Mouse (Mus musculus) embryonic facial prominence, embryonic 13.5 days (tissue): ENCODE data around the gene Cd4. TPM values are rescaled to one million over a fixed set of nuclear protein-coding genes. Genes with fewer than 3 reads are reported as not detected.
"Not testable (repeated sequence)": the region's sequence is repeated elsewhere in the genome, so short reads cannot be mapped to it uniquely, and the experiment has no call there.

Experiments
- ATAC-seq: fragments of 200-750 bp; cut with Nextera tagmentation; 2 replicates; pipeline ENCODE4 v1.8.0; 2017; ENCODE audit warnings: low read depth; ENCODE audit not compliant: insufficient number of reproducible peaks, insufficient read depth, low FRiP score, low TSS enrichment
- H3K27ac ChIP-seq: fragments of 300-500 bp; sonication (generic); 2 replicates; pipeline ENCODE4 v1.5.1; 2015; ENCODE audit warnings: moderate library complexity, mild to moderate bottlenecking, inconsistent platforms
- H3K27me3 ChIP-seq: fragments of 300-500 bp; sonication (generic); 2 replicates; pipeline ENCODE4 v1.6.1; 2015; ENCODE audit warnings: mild to moderate bottlenecking, inconsistent platforms
- H3K36me3 ChIP-seq: fragments of 300-500 bp; sonication (generic); 2 replicates; pipeline ENCODE4 v1.6.1; 2015; ENCODE audit warnings: mild to moderate bottlenecking, inconsistent platforms
- H3K4me1 ChIP-seq: fragments of 300-500 bp; sonication (generic); 2 replicates; pipeline ENCODE4 v1.6.1; 2015; ENCODE audit warnings: inconsistent platforms
- H3K4me2 ChIP-seq: fragments of 300-500 bp; sonication (generic); 2 replicates; pipeline ENCODE4 v1.6.1; 2015; ENCODE audit warnings: moderate library complexity, mild to moderate bottlenecking, inconsistent platforms
- H3K4me3 ChIP-seq: fragments of 300-500 bp; sonication (generic); 2 replicates; pipeline ENCODE4 v1.5.1; 2015; ENCODE audit warnings: mild to moderate bottlenecking, inconsistent platforms
- H3K9ac ChIP-seq: fragments of 300-500 bp; sonication (generic); 2 replicates; pipeline ENCODE4 v1.6.1; 2015; ENCODE audit warnings: mild to moderate bottlenecking, inconsistent platforms
- H3K9me3 ChIP-seq: fragments of 300-500 bp; sonication (generic); 2 replicates; pipeline ENCODE4 v1.6.1; 2016; ENCODE audit warnings: inconsistent platforms
- WGBS: fragments of 180-500 bp; shearing (Covaris S2); methylation state at CpG from one replicate; pipeline ENCODE4 v1.1.7; 2015; ENCODE audit warnings: mixed read lengths; 5-methylcytosine and 5-hydroxymethylcytosine counted together
- polyA plus RNA-seq: library from polyadenylated mRNA; unstranded; fragments of >200 nt; fragmentation: Nextera tagmentation; extraction: Ambion mirVana; gene quantifications from 2 replicates; pipeline ENCODE4 v1.2.1, GENCODE M21; 2015

Cd4 gene
- polyA plus RNA-seq, 1 experiment from 2014 or later = 0.37 TPM

DNA sequence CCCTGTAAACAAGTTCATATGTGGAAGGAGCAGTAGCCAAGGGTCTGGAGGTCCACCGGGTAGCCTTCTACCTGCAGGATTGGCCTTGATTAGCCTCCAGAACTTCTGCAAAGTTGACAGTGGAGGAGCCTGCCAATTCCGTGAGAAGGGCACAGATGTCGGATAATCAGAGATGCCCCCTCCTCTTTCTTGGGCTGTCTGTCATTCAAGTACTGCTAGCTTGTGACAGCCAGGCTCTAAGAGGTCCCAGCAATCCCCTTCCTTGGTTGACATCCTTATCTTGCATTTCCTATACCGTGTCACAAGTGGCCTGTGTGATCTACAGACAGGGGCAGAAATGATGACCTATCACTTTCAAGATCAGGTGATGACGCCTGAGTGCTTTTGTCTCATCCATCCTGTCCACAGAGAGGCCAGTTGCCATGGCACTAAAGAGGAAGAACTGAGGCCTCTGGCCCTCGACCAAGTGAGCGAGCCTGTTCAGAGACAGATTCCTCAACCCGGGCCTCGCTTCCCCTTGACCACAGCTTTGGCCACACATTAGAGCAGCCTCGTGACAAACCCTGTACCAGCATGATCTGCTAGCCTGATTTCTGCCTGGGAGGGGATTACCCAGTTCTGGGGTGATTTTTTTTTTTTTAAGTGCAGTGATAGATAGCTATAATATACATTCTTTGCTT lies 12.9 kb upstream of the Cd4 start:
- no peaks in the 10 kb centered on the region for H3K27me3 ChIP-seq
- H3K4me2 ChIP-seq = no peak overlapping the region
- H3K9ac ChIP-seq = no peak overlapping the region
- WGBS = 66% methylated on average over 10 of the region's 10 CpGs
- H3K4me1 ChIP-seq = peaks cover 16% of the 10 kb centered on the region
- no peak overlapping the region for H3K4me3 ChIP-seq
- no peaks in the 10 kb centered on the region for H3K36me3 ChIP-seq
- H3K9me3 ChIP-seq = no peaks in the 10 kb centered on the region
- no peak for ATAC-seq
- H3K27ac ChIP-seq = no peak overlapping the region

DNA sequence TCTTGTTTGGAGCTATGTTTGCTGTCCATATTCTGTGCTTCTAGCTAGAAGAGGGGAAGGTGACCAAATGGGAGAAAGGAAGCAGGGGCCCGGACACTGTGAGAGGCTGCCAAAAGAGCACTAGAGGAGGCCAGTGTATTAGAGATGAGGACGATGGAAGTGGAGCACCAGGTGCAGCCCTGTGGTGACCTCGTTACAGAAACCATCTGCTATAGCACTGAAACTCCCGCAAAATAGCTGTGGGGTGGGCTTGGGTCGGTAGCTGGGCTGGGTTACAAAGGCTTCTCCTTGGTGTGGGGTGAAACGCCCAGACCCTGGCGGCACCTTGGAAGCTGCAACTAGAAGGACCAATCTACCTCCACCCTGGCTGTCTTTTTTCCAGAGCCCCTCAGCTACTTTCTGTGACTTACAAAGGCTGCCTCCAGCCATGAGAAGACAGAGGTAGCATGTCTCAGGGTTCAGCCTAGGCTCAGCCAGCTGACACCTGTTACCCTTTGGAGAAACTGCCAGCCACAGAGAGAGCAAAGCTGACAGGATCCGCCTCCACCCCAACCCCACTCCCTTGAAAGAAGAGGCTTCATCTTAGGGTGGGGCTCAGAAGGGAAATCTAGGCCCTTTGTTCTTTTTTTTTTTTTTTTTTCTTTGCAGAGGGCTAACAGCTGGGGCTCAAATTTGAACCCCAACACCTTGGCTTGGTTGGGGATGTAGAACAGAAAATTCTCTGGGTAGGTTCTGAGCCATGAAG lies 12.2 kb upstream of the Cd4 start:
- Histone ChIP-seq H3K4me2 (no peak overlapping the region), H3K4me3 (no peak overlapping the region), H3K36me3 (no peaks in the 10 kb centered on the region), H3K4me1 (peaks cover 13% of the 10 kb centered on the region), H3K9ac (no peak overlapping the region), H3K27ac (no peak overlapping the region), H3K9me3 (no peaks in the 10 kb centered on the region), H3K27me3 (no peaks in the 10 kb centered on the region)
- no peak for ATAC-seq
- 60% methylated on average over 8 of the region's 8 CpGs for WGBS

DNA sequence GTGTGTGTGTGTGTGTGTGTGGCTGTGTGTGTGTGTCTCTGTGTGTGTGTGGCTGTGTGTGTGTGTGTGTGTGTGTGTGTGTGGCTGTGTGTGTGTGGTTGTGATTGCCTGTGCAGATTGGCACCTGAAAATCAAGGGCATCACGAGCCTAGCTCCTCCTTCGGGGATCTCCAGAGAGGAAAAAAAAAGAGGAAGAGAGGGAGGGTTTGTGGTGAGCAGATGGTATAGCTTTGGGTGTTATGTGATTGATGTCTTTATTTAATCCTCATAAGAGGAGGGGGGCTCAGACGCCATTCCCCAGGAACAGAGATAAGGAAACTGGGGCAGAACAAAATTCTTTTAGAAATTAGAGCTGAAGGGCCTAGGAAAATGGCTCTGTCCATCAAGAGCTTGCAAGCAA lies 10.3 kb upstream of the Cd4 start:
- H3K4me2 ChIP-seq = no peak overlapping the region
- no peak overlapping the region for H3K27ac ChIP-seq
- no peaks in the 10 kb centered on the region for H3K9me3 ChIP-seq
- no peak overlapping the region for H3K4me3 ChIP-seq
- ATAC-seq = no peak
- H3K9ac ChIP-seq = no peak overlapping the region
- no peaks in the 10 kb centered on the region for H3K36me3 ChIP-seq
- H3K27me3 ChIP-seq = no peaks in the 10 kb centered on the region
- peaks cover 1% of the 10 kb centered on the region for H3K4me1 ChIP-seq
- WGBS = 43% methylated on average over 3 of the region's 3 CpGs

- not testable (repeated sequence) for H3K4me1 ChIP-seq, H3K27ac ChIP-seq, H3K27me3 ChIP-seq, H3K36me3 ChIP-seq, ATAC-seq, H3K4me3 ChIP-seq, H3K4me2 ChIP-seq, H3K9ac ChIP-seq, H3K9me3 ChIP-seq
- WGBS = 89% methylated on average over 2 of the region's 2 CpGs
Measured at GRCm38 (mm10) chr6:124894113-124894512, 6.1 kb upstream of the Cd4 start.

DNA sequence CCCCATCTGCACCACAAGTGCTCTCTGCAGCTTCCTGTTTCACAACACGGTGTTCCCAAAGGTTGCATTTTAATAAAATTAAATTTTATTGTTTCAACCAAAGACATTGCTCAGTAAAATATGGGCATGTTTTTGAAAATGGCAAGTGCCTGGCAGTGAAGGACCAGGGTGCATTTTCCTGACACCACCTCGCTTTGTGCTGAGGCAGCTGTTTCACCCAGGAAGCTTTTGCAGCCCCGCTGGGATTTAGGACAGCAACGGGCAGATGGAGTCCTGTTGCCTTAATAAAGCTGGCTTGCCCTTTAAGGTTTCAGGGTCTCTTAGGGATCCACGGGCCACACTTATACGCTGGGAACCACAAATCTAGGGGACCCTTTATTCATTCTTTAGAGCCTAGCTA lies 3.0 kb upstream of the Cd4 start:
- Histone ChIP-seq H3K27me3 (no peaks in the 10 kb centered on the region), H3K4me2 (no peak overlapping the region), H3K27ac (no peak overlapping the region), H3K36me3 (no peaks in the 10 kb centered on the region), H3K9ac (no peak overlapping the region), H3K4me3 (no peak overlapping the region), H3K4me1 (no peaks in the 10 kb centered on the region), H3K9me3 (no peaks in the 10 kb centered on the region)
- no peak for ATAC-seq
- WGBS = 65% methylated on average over 6 of the region's 6 CpGs

GRCm38 (mm10) chr6:124888555-124889125 lies 619 bp upstream of the Cd4 start:
- Histone ChIP-seq H3K27ac (no peak overlapping the region), H3K4me1 (no peaks in the 10 kb centered on the region), H3K4me3 (no peak overlapping the region), H3K9ac (no peak overlapping the region), H3K9me3 (no peaks in the 10 kb centered on the region), H3K4me2 (no peak overlapping the region), H3K36me3 (no peaks in the 10 kb centered on the region), H3K27me3 (no peaks in the 10 kb centered on the region)
- no peak for ATAC-seq
- WGBS = 85% methylated on average over 6 of the region's 6 CpGs

DNA sequence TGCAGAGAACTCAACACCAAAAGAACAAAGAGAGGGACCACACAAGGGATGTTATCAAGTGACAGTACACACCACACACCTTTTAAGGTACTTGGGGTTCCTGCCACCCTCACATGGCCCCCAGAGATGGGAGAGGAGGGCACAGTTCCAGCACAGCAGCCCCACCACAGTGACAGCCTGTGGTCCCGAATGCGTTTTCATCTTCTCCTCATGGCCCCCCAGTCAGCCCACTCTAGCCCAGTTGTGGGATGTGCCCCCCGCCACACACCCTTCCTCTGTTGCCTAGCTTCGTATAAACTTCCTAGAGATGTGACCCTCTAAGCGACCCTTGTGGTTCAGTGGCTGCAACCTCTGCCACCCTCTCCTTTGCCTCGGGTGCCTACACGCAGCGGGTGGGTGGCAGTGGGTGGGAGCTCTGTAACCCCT lies 2.1 kb downstream of the Cd4 start:
- Histone ChIP-seq H3K36me3 (no peaks in the 10 kb centered on the region), H3K4me2 (no peak overlapping the region), H3K9ac (no peak overlapping the region), H3K27me3 (no peaks in the 10 kb centered on the region), H3K4me3 (no peak overlapping the region), H3K9me3 (no peaks in the 10 kb centered on the region), H3K4me1 (no peaks in the 10 kb centered on the region), H3K27ac (no peak overlapping the region)
- ATAC-seq = no peak
- WGBS = 87% methylated on average over 8 of the region's 8 CpGs

GRCm38 (mm10) chr6:124884714-124885500 lies 3.1 kb downstream of the Cd4 start:
- H3K27me3 ChIP-seq = no peaks in the 10 kb centered on the region
- no peaks in the 10 kb centered on the region for H3K4me1 ChIP-seq
- no peak overlapping the region for H3K4me3 ChIP-seq
- H3K27ac ChIP-seq = no peak overlapping the region
- H3K4me2 ChIP-seq = no peak overlapping the region
- 67% methylated on average over 10 of the region's 10 CpGs for WGBS
- no peak for ATAC-seq
- no peaks in the 10 kb centered on the region for H3K36me3 ChIP-seq
- no peaks in the 10 kb centered on the region for H3K9me3 ChIP-seq
- H3K9ac ChIP-seq = no peak overlapping the region

DNA sequence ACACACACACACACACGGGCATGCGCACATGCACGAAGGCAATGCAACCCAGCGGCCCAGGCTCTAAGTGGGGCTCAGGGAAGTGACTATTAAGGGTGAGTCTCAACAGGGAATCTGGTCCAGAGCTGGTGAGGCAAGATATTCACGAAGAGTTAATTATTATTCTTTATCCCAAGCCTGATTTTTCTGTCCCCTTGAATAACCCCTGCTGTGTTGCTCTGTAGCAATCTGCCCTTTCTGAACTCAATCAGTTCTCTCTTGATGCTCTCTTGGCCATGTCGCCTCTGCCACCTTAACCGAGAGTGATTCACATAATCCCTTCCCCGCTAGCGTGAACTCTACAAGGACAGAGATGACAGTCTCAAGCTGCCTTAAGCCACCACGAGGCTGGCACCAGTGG lies 4.7 kb downstream of the Cd4 start:
- H3K4me3 ChIP-seq = no peak overlapping the region
- no peak for ATAC-seq
- 76% methylated on average over 10 of the region's 10 CpGs for WGBS

DNA sequence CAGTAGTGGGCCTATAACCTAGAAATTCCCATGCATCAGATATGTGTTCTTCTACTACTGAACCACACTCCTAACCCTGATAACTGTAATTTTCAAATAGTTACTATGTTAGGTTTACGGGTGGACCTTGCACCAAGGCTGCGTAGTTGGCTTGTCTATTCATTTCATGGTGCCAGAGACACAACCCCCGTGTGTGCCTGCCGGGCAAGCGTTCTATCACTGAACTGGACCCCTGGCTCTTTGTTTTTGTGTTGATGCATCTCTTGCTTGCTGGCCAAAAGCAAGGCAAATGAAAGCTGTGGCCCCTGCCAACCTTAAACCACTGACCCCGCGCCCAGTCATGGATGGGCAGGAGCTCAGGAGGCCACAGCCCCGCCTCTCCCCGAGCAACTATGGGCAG lies 6.2 kb downstream of the Cd4 start:
- Histone ChIP-seq H3K36me3 (no peaks in the 10 kb centered on the region), H3K27ac (no peak overlapping the region), H3K4me2 (no peak overlapping the region), H3K4me3 (no peak overlapping the region), H3K4me1 (no peaks in the 10 kb centered on the region), H3K27me3 (no peaks in the 10 kb centered on the region), H3K9ac (no peak overlapping the region), H3K9me3 (no peaks in the 10 kb centered on the region)
- 90% methylated on average over 9 of the region's 9 CpGs for WGBS
- no peak for ATAC-seq

More for the DNA sequence above, 4.7 kb downstream of the Cd4 start:
- H3K9me3 ChIP-seq = no peaks in the 10 kb centered on the region
- H3K4me2 ChIP-seq = no peak overlapping the region
- no peaks in the 10 kb centered on the region for H3K36me3 ChIP-seq
- H3K27ac ChIP-seq = no peak overlapping the region
- H3K9ac ChIP-seq = no peak overlapping the region
- no peaks in the 10 kb centered on the region for H3K27me3 ChIP-seq
- H3K4me1 ChIP-seq = no peaks in the 10 kb centered on the region

GRCm38 (mm10) chr6:124879390-124879789 lies 8.6 kb downstream of the Cd4 start:
- no peaks in the 10 kb centered on the region for H3K4me1 ChIP-seq
- H3K9me3 ChIP-seq = no peaks in the 10 kb centered on the region
- no peaks in the 10 kb centered on the region for H3K27me3 ChIP-seq
- 43% methylated on average over 6 of the region's 6 CpGs for WGBS
- ATAC-seq = no peak
- no peak overlapping the region for H3K27ac ChIP-seq
- no peak overlapping the region for H3K4me2 ChIP-seq
- no peak overlapping the region for H3K9ac ChIP-seq
- H3K36me3 ChIP-seq = no peaks in the 10 kb centered on the region
- no peak overlapping the region for H3K4me3 ChIP-seq
